Mouse (Mus musculus): ENCODE results near the gene Tbck. TPM values are rescaled to one million over a fixed set of nuclear protein-coding genes. Genes with fewer than 3 reads are reported as not detected.

The Tbck gene
- polyA plus RNA-seq, 1 experiment from 2014 or later: 14.9 TPM

- Histone ChIP-seq H3K4me3 (ENCODE audit: low read length) (peak within 1 kb of the TSS; percentile 85), H3K4me2 (ENCODE audit: low read depth, low read length) (peak within 1 kb of the TSS; percentile 77), H3K27ac (ENCODE audit: low read length) (peak within 1 kb of the TSS; percentile 96), H3K27me3 (replicated peaks; ENCODE audit: control insufficient read depth, insufficient read depth, low read length) (no peaks in the 10 kb centered on the region), H3K9ac (ENCODE audit: low read depth, low read length) (peak within 1 kb of the TSS; percentile 90), H3K9me3 (ENCODE audit: control insufficient read depth, low read length) (no peaks in the 10 kb centered on the region), H3K4me1 (ENCODE audit: control insufficient read depth, insufficient read depth, low read length) (peaks cover 5% of the 10 kb centered on the region), H3K36me3 (ENCODE audit: control insufficient read depth, insufficient read depth, low read length) (no peaks in the 10 kb centered on the region)
- ATAC-seq: no peak
- under 1% methylated on average over 27 of the region's 27 CpGs for WGBS
These were observed 436 bp downstream of the Tbck start, which contains the start of gene Aimp1 for GRCm38 (mm10) chr3:132684231-132684928. Gene Aimp1, minus strand, starts transcription at chr3:132684370.

DNA sequence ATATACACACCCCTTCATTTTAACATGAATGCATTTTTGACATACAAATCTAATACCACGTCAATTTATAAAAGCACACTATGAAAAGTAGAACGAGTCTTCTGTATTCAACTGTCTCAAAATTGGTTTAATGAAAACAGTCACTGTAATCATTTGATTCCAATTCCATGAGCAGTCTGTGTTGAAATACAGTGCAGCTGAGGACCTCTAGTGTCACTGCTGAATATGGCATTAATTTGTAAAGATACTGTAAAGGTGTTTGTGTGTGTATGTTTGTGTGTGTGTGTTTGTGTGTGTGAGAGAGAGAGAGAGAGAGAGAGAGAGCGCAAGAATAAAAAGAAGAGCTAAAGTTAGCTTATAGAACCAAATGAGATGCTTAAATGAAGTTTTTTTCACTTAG, 17.4 kb downstream of the Tbck start:
- WGBS: 73% methylated on average over 3 of the region's 3 CpGs

GRCm38 (mm10) chr3:132704216-132704615, 20.3 kb downstream of the Tbck start:
- Histone ChIP-seq H3K36me3 (ENCODE audit: control insufficient read depth, insufficient read depth, low read length) (no peaks in the 10 kb centered on the region), H3K4me3 (ENCODE audit: low read length) (no peak overlapping the region), H3K4me2 (ENCODE audit: low read depth, low read length) (no peak overlapping the region), H3K4me1 (ENCODE audit: control insufficient read depth, insufficient read depth, low read length) (no peaks in the 10 kb centered on the region), H3K27ac (ENCODE audit: low read length) (no peak overlapping the region), H3K9me3 (ENCODE audit: control insufficient read depth, low read length) (no peaks in the 10 kb centered on the region), H3K9ac (ENCODE audit: low read depth, low read length) (no peak overlapping the region), H3K27me3 (replicated peaks; ENCODE audit: control insufficient read depth, insufficient read depth, low read length) (no peaks in the 10 kb centered on the region)
- WGBS: 82% methylated on average over 3 of the region's 3 CpGs
- no peak for ATAC-seq

More for the DNA sequence above, 17.4 kb downstream of the Tbck start:
- Histone ChIP-seq H3K4me3 (ENCODE audit: low read length) (no peak overlapping the region), H3K9me3 (ENCODE audit: control insufficient read depth, low read length) (no peaks in the 10 kb centered on the region), H3K36me3 (ENCODE audit: control insufficient read depth, insufficient read depth, low read length) (no peaks in the 10 kb centered on the region), H3K4me1 (ENCODE audit: control insufficient read depth, insufficient read depth, low read length) (no peaks in the 10 kb centered on the region), H3K4me2 (ENCODE audit: low read depth, low read length) (no peak overlapping the region), H3K9ac (ENCODE audit: low read depth, low read length) (no peak overlapping the region), H3K27ac (ENCODE audit: low read length) (no peak overlapping the region), H3K27me3 (replicated peaks; ENCODE audit: control insufficient read depth, insufficient read depth, low read length) (no peaks in the 10 kb centered on the region)
- ATAC-seq: no peak

- H3K27ac ChIP-seq (ENCODE audit: low read length): no peak overlapping the region
- no peak for ATAC-seq
- H3K4me2 ChIP-seq (ENCODE audit: low read depth, low read length): no peak overlapping the region
- no peak overlapping the region for H3K4me3 ChIP-seq (ENCODE audit: low read length)
- no peak overlapping the region for H3K9ac ChIP-seq (ENCODE audit: low read depth, low read length)
- H3K36me3 ChIP-seq (ENCODE audit: control insufficient read depth, insufficient read depth, low read length): no peaks in the 10 kb centered on the region
- H3K27me3 ChIP-seq (replicated peaks; ENCODE audit: control insufficient read depth, insufficient read depth, low read length): no peaks in the 10 kb centered on the region
- 81% methylated on average over 4 of the region's 4 CpGs for WGBS
- no peaks in the 10 kb centered on the region for H3K4me1 ChIP-seq (ENCODE audit: control insufficient read depth, insufficient read depth, low read length)
- H3K9me3 ChIP-seq (ENCODE audit: control insufficient read depth, low read length): no peaks in the 10 kb centered on the region
These were observed 23.0 kb downstream of the Tbck start for GRCm38 (mm10) chr3:132706977-132707376.

GRCm38 (mm10) chr3:132713913-132714312, 30.0 kb downstream of the Tbck start:
- WGBS: 50% methylated on average over 5 of the region's 5 CpGs

DNA sequence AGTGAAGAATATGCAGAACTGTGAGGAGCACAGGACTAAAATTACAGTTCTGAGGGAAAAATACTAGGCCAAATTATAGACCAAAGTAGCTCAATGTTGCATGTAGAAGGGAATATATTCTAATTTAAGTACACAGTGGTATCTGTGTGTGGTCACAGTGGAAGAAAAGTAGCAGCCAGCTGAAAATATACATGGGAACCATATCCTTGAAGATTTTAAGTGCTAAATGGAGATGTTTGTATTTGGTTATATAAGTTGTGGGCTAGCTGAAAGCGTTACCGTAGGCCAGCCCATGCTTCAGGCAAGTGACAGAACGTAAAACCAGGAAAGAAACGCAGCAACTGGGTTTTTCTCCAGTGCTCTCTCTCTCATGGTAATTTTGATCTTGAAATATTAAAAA, 33.4 kb downstream of the Tbck start:
- Histone ChIP-seq H3K9me3 (ENCODE audit: control insufficient read depth, low read length) (no peaks in the 10 kb centered on the region), H3K9ac (ENCODE audit: low read depth, low read length) (no peak overlapping the region), H3K4me1 (ENCODE audit: control insufficient read depth, insufficient read depth, low read length) (no peaks in the 10 kb centered on the region), H3K36me3 (ENCODE audit: control insufficient read depth, insufficient read depth, low read length) (peaks cover 7% of the 10 kb centered on the region; the same call in 1 of the 2 replicates), H3K4me3 (ENCODE audit: low read length) (no peak overlapping the region), H3K4me2 (ENCODE audit: low read depth, low read length) (no peak overlapping the region), H3K27me3 (replicated peaks; ENCODE audit: control insufficient read depth, insufficient read depth, low read length) (no peaks in the 10 kb centered on the region), H3K27ac (ENCODE audit: low read length) (no peak overlapping the region)
- no peak for ATAC-seq
- WGBS: 91% methylated on average over 4 of the region's 4 CpGs

More at GRCm38 (mm10) chr3:132713913-132714312, 30.0 kb downstream of the Tbck start:
- Histone ChIP-seq H3K9ac (ENCODE audit: low read depth, low read length) (no peak overlapping the region), H3K4me2 (ENCODE audit: low read depth, low read length) (no peak overlapping the region), H3K4me1 (ENCODE audit: control insufficient read depth, insufficient read depth, low read length) (no peaks in the 10 kb centered on the region), H3K9me3 (ENCODE audit: control insufficient read depth, low read length) (no peaks in the 10 kb centered on the region), H3K27me3 (replicated peaks; ENCODE audit: control insufficient read depth, insufficient read depth, low read length) (no peaks in the 10 kb centered on the region), H3K4me3 (ENCODE audit: low read length) (no peak overlapping the region), H3K36me3 (ENCODE audit: control insufficient read depth, insufficient read depth, low read length) (no peaks in the 10 kb centered on the region), H3K27ac (ENCODE audit: low read length) (no peak overlapping the region)
- ATAC-seq: no peak

- Histone ChIP-seq H3K36me3 (ENCODE audit: control insufficient read depth, insufficient read depth, low read length) (peaks cover 11% of the 10 kb centered on the region), H3K9me3 (ENCODE audit: control insufficient read depth, low read length) (no peaks in the 10 kb centered on the region), H3K27me3 (replicated peaks; ENCODE audit: control insufficient read depth, insufficient read depth, low read length) (no peaks in the 10 kb centered on the region), H3K27ac (ENCODE audit: low read length) (no peak overlapping the region), H3K4me2 (ENCODE audit: low read depth, low read length) (no peak overlapping the region), H3K9ac (ENCODE audit: low read depth, low read length) (no peak overlapping the region), H3K4me1 (ENCODE audit: control insufficient read depth, insufficient read depth, low read length) (no peaks in the 10 kb centered on the region), H3K4me3 (ENCODE audit: low read length) (no peak overlapping the region)
- ATAC-seq: no peak
- WGBS: 86% methylated on average over 3 of the region's 3 CpGs
These were observed 40.4 kb downstream of the Tbck start for GRCm38 (mm10) chr3:132724326-132724725.

GRCm38 (mm10) chr3:132744287-132745146, 60.6 kb downstream of the Tbck start:
- Histone ChIP-seq H3K36me3 (ENCODE audit: control insufficient read depth, insufficient read depth, low read length) (no peaks in the 10 kb centered on the region), H3K27ac (ENCODE audit: low read length) (no peak overlapping the region), H3K4me1 (ENCODE audit: control insufficient read depth, insufficient read depth, low read length) (no peaks in the 10 kb centered on the region), H3K4me3 (ENCODE audit: low read length) (no peak overlapping the region), H3K4me2 (ENCODE audit: low read depth, low read length) (no peak overlapping the region), H3K9ac (ENCODE audit: low read depth, low read length) (no peak overlapping the region), H3K9me3 (ENCODE audit: control insufficient read depth, low read length) (no peaks in the 10 kb centered on the region), H3K27me3 (replicated peaks; ENCODE audit: control insufficient read depth, insufficient read depth, low read length) (no peaks in the 10 kb centered on the region)
- WGBS: 80% methylated on average over 10 of the region's 10 CpGs
- no peak for ATAC-seq

DNA sequence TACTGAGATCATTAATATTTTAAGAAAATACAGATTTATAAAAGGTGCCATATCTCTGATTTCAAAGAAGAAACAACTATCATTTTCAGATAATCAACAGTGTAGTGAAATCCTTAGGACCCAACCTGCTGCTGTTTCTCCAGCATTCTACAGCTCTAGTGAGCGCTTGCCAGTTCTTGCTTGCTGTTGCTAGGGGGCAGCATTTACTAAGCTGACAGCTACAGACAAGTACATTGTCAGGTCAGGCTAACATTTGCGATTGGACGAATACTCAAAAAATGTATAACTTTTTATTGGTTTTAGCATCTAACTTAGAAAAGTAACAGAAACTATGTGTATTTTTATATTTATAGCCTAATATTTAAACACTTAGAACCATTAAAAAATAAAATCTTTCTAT, 63.1 kb downstream of the Tbck start:
- 22% methylated on average over 3 of the region's 3 CpGs for WGBS
- H3K4me2 ChIP-seq (ENCODE audit: low read depth, low read length): no peak overlapping the region
- no peak overlapping the region for H3K4me3 ChIP-seq (ENCODE audit: low read length)
- no peaks in the 10 kb centered on the region for H3K36me3 ChIP-seq (ENCODE audit: control insufficient read depth, insufficient read depth, low read length)
- no peaks in the 10 kb centered on the region for H3K27me3 ChIP-seq (replicated peaks; ENCODE audit: control insufficient read depth, insufficient read depth, low read length)
- no peaks in the 10 kb centered on the region for H3K9me3 ChIP-seq (ENCODE audit: control insufficient read depth, low read length)
- no peak overlapping the region for H3K9ac ChIP-seq (ENCODE audit: low read depth, low read length)
- H3K4me1 ChIP-seq (ENCODE audit: control insufficient read depth, insufficient read depth, low read length): no peaks in the 10 kb centered on the region
- peak; percentile 82 for ATAC-seq
- H3K27ac ChIP-seq (ENCODE audit: low read length): no peak overlapping the region

Data from intestine, embryonic 16.5 days (tissue).